Mouse (Mus musculus): Measurements from ENCODE around the gene Ccdc191. TPM values are rescaled to one million over a fixed set of nuclear protein-coding genes. Genes with fewer than 3 reads are reported as not detected.

The Ccdc191 gene
- total and polyA plus RNA-seq, 3 experiments: 9.3 to 45.7 (median 11.3) TPM

- dilution Hi-C loops (cut with MboI; ENCODE audit: extremely low pct_ligation_motif_present, extremely low pct_unique_long_range_greater_than_20kb, low sequenced_read_pairs): no loop called here
- no peak overlapping the region for H3K9ac ChIP-seq (ENCODE audit: insufficient read depth, low read depth)
- DNase-seq (ENCODE audit: extremely low read depth): no peak
- H3K27me3 ChIP-seq (replicated peaks): no peaks in the 10 kb centered on the region
- H3K4me2 ChIP-seq (ENCODE audit: insufficient read depth, low read depth, poor library complexity, severe bottlenecking): no peak overlapping the region
- H3K4me3 ChIP-seq (replicated peaks in 1 of 3; ENCODE audit: low read depth in 2 of 3, low read length in 2 of 3, poor library complexity in 1 of 3): no peak overlapping the region
- H3K9me3 ChIP-seq (replicated peaks; ENCODE audit: low read length): no peaks in the 10 kb centered on the region
- H3K27ac ChIP-seq (ENCODE audit: insufficient read depth, low read depth): no peak overlapping the region
- H3K4me1 ChIP-seq (ENCODE audit: control insufficient read depth in 1 of 2, insufficient read depth in 2 of 2): no peaks in the 10 kb centered on the region
- H3K79me2 ChIP-seq (replicated peaks; ENCODE audit: control insufficient read depth, extremely low read depth, insufficient read depth, poor library complexity, severe bottlenecking): no peaks in the 10 kb centered on the region
- TF ChIP-seq ZKSCAN1 (IDR thresholded peaks at IDR 0.05; ENCODE audit: borderline replicate concordance, low read depth, low read length) (no peak), PAX5 (IDR thresholded peaks at IDR 0.05; ENCODE audit: low read length) (no peak), MAZ (IDR thresholded peaks at IDR 0.05; ENCODE audit: low read depth, low read length) (no peak), ZC3H11A (IDR thresholded peaks at IDR 0.05; ENCODE audit: low read depth, low read length) (no peak), TCF12 (IDR thresholded peaks at IDR 0.05; ENCODE audit: low read depth, low read length) (no peak), JUND (conservative IDR thresholded peaks at IDR 0.05; ENCODE audit: low read depth, low read length) (no peak), ZMIZ1 (IDR thresholded peaks at IDR 0.05; ENCODE audit: low read depth, low read length) (no peak), ETS1 (conservative IDR thresholded peaks at IDR 0.05; ENCODE audit: low read depth, low read length) (no peak)
- H3K36me3 ChIP-seq (replicated peaks in 1 of 2; ENCODE audit: control insufficient read depth in 1 of 2, insufficient read depth in 1 of 2, low read length in 1 of 2): peaks cover 4 to 39% of the 10 kb centered on the region in 2 experiments
- in situ Hi-C loops (cut with MboI; ENCODE audit: low pct_ligation_motif_present, low pct_unique_long_range_greater_than_20kb, low sequenced_read_pairs): no loop called here
Observed at GRCm38 (mm10) chr16:43922630-43923029, 33.0 kb downstream of the Ccdc191 start.

- dilution Hi-C loops (cut with MboI; ENCODE audit: extremely low pct_ligation_motif_present, extremely low pct_unique_long_range_greater_than_20kb, low sequenced_read_pairs) (no loop called here), in situ Hi-C loops (cut with MboI; ENCODE audit: low pct_ligation_motif_present, low pct_unique_long_range_greater_than_20kb, low sequenced_read_pairs) (no loop called here)
- DNase-seq (ENCODE audit: extremely low read depth): no peak
- Histone ChIP-seq H3K4me2 (ENCODE audit: insufficient read depth, low read depth, poor library complexity, severe bottlenecking) (no peak overlapping the region), H3K4me3 (replicated peaks in 1 of 3; ENCODE audit: low read depth in 2 of 3, low read length in 2 of 3, poor library complexity in 1 of 3) (no peak overlapping the region), H3K9ac (ENCODE audit: insufficient read depth, low read depth) (no peak overlapping the region), H3K36me3 (replicated peaks in 1 of 2; ENCODE audit: control insufficient read depth in 1 of 2, insufficient read depth in 1 of 2, low read length in 1 of 2) (peaks cover 2 to 33% of the 10 kb centered on the region in 2 experiments), H3K27ac (ENCODE audit: insufficient read depth, low read depth) (no peak overlapping the region), H3K79me2 (replicated peaks; ENCODE audit: control insufficient read depth, extremely low read depth, insufficient read depth, poor library complexity, severe bottlenecking) (no peaks in the 10 kb centered on the region), H3K4me1 (ENCODE audit: control insufficient read depth in 1 of 2, insufficient read depth in 2 of 2) (no peaks in the 10 kb centered on the region), H3K9me3 (replicated peaks; ENCODE audit: low read length) (no peaks in the 10 kb centered on the region), H3K27me3 (replicated peaks) (no peaks in the 10 kb centered on the region)
- TF ChIP-seq POLR2A (IDR thresholded peaks at IDR 0.05; ENCODE audit: low read depth, low read length) (no peak), ETS1 (conservative IDR thresholded peaks at IDR 0.05; ENCODE audit: low read depth, low read length) (no peak), ZMIZ1 (IDR thresholded peaks at IDR 0.05; ENCODE audit: low read depth, low read length) (no peak), CTCF (conservative IDR thresholded peaks at IDR 0.05 in 1 of 2, IDR thresholded peaks at IDR 0.05 in 1 of 2; ENCODE audit: low read depth in 2 of 2, low read length in 2 of 2) (no peak), NRF1 (IDR thresholded peaks at IDR 0.05; ENCODE audit: low read depth, low read length) (no peak), MYC (IDR thresholded peaks at IDR 0.05; ENCODE audit: low read depth, low read length) (no peak), TBP (conservative IDR thresholded peaks at IDR 0.05; ENCODE audit: low read depth, low read length) (no peak), HCFC1 (IDR thresholded peaks at IDR 0.05; ENCODE audit: low read depth, low read length) (no peak), JUND (conservative IDR thresholded peaks at IDR 0.05; ENCODE audit: low read depth, low read length) (no peak), ZNF384 (IDR thresholded peaks at IDR 0.05; ENCODE audit: low read depth, low read length) (no peak), USF1 (IDR thresholded peaks at IDR 0.05; ENCODE audit: low read depth, low read length) (no peak), ZKSCAN1 (IDR thresholded peaks at IDR 0.05; ENCODE audit: borderline replicate concordance, low read depth, low read length) (no peak), MAFK (IDR thresholded peaks at IDR 0.05; ENCODE audit: insufficient replicate concordance, low read length) (no peak), MAZ (IDR thresholded peaks at IDR 0.05; ENCODE audit: low read depth, low read length) (no peak), PAX5 (IDR thresholded peaks at IDR 0.05; ENCODE audit: low read length) (no peak)
Observed at GRCm38 (mm10) chr16:43925001-43925558, 35.5 kb downstream of the Ccdc191 start.

Data from CH12.LX (cell line).